Mouse (Mus musculus): ENCODE results near the gene Entpd3. TPM values are rescaled to one million over a fixed set of nuclear protein-coding genes. Genes with fewer than 3 reads are reported as not detected.
"Not testable (repeated sequence)": the region's sequence is repeated elsewhere in the genome, so short reads cannot be mapped to it uniquely, and the experiment has no call there.

Entpd3 gene
- polyA plus RNA-seq, 1 experiment from 2014 or later = 0.17 TPM

- no peak overlapping the region for H3K4me3 ChIP-seq (ENCODE audit: low read length)
- 78% methylated on average over 17 of the region's 17 CpGs for WGBS
These were observed 10.7 kb upstream of the Entpd3 start for GRCm38 (mm10) chr9:120528815-120529510.

GRCm38 (mm10) chr9:120530471-120530870, 9.1 kb upstream of the Entpd3 start:
- H3K27ac ChIP-seq (ENCODE audit: low read length) = no peak overlapping the region
- no peak overlapping the region for H3K4me2 ChIP-seq (ENCODE audit: low read depth, low read length)
- 0 out of 2 replicates have a peak, but pooled peaks cover 3% of the 10 kb centered on the region for H3K9me3 ChIP-seq (replicated peaks; ENCODE audit: control insufficient read depth, low read length)
- H3K9ac ChIP-seq (ENCODE audit: low read length) = no peak overlapping the region
- 79% methylated on average over 5 of the region's 5 CpGs for WGBS
- no peak overlapping the region for H3K4me3 ChIP-seq (ENCODE audit: low read length)
- no peaks in the 10 kb centered on the region for H3K36me3 ChIP-seq (ENCODE audit: control insufficient read depth, insufficient read depth)
- no peaks in the 10 kb centered on the region for H3K4me1 ChIP-seq (ENCODE audit: control insufficient read depth, insufficient read depth, low read length)
- no peak for ATAC-seq (replicated peaks; ENCODE audit: extremely low read depth, insufficient read depth, low FRiP score)
- H3K27me3 ChIP-seq (ENCODE audit: control insufficient read depth, insufficient read depth, low read length) = no peaks in the 10 kb centered on the region

More at GRCm38 (mm10) chr9:120528815-120529510, 10.7 kb upstream of the Entpd3 start:
- Histone ChIP-seq H3K9ac (ENCODE audit: low read length) (no peak overlapping the region), H3K27ac (ENCODE audit: low read length) (no peak overlapping the region), H3K27me3 (ENCODE audit: control insufficient read depth, insufficient read depth, low read length) (no peaks in the 10 kb centered on the region), H3K9me3 (replicated peaks; ENCODE audit: control insufficient read depth, low read length) (0 out of 2 replicates have a peak, but pooled peaks cover 3% of the 10 kb centered on the region), H3K4me1 (ENCODE audit: control insufficient read depth, insufficient read depth, low read length) (no peaks in the 10 kb centered on the region), H3K4me2 (ENCODE audit: low read depth, low read length) (no peak overlapping the region), H3K36me3 (ENCODE audit: control insufficient read depth, insufficient read depth) (no peaks in the 10 kb centered on the region)
- no peak for ATAC-seq (replicated peaks; ENCODE audit: extremely low read depth, insufficient read depth, low FRiP score)

- no peak overlapping the region for H3K4me3 ChIP-seq (ENCODE audit: low read length)
- no peaks in the 10 kb centered on the region for H3K36me3 ChIP-seq (ENCODE audit: control insufficient read depth, insufficient read depth)
- H3K9me3 ChIP-seq (replicated peaks; ENCODE audit: control insufficient read depth, low read length) = 0 out of 2 replicates have a peak, but pooled peaks cover 3% of the 10 kb centered on the region
- H3K4me1 ChIP-seq (ENCODE audit: control insufficient read depth, insufficient read depth, low read length) = no peaks in the 10 kb centered on the region
- no peak for ATAC-seq (replicated peaks; ENCODE audit: extremely low read depth, insufficient read depth, low FRiP score)
- WGBS = 84% methylated on average over 6 of the region's 6 CpGs
- H3K27me3 ChIP-seq (ENCODE audit: control insufficient read depth, insufficient read depth, low read length) = no peaks in the 10 kb centered on the region
- H3K27ac ChIP-seq (ENCODE audit: low read length) = no peak overlapping the region
- no peak overlapping the region for H3K4me2 ChIP-seq (ENCODE audit: low read depth, low read length)
- H3K9ac ChIP-seq (ENCODE audit: low read length) = no peak overlapping the region
These were observed 7.6 kb upstream of the Entpd3 start for GRCm38 (mm10) chr9:120532062-120532461.

- 0 out of 2 replicates have a peak, but pooled peaks cover 3% of the 10 kb centered on the region for H3K9me3 ChIP-seq (replicated peaks; ENCODE audit: control insufficient read depth, low read length)
- H3K27ac ChIP-seq (ENCODE audit: low read length) = no peak overlapping the region
- WGBS = 76% methylated on average over 6 of the region's 6 CpGs
- no peak overlapping the region for H3K4me3 ChIP-seq (ENCODE audit: low read length)
- no peak overlapping the region for H3K4me2 ChIP-seq (ENCODE audit: low read depth, low read length)
- H3K36me3 ChIP-seq (ENCODE audit: control insufficient read depth, insufficient read depth) = no peaks in the 10 kb centered on the region
- no peak for ATAC-seq (replicated peaks; ENCODE audit: extremely low read depth, insufficient read depth, low FRiP score)
- H3K4me1 ChIP-seq (ENCODE audit: control insufficient read depth, insufficient read depth, low read length) = no peaks in the 10 kb centered on the region
- H3K27me3 ChIP-seq (ENCODE audit: control insufficient read depth, insufficient read depth, low read length) = no peaks in the 10 kb centered on the region
- H3K9ac ChIP-seq (ENCODE audit: low read length) = no peak overlapping the region
These were observed 6.9 kb upstream of the Entpd3 start for GRCm38 (mm10) chr9:120532691-120533090.

GRCm38 (mm10) chr9:120533446-120533950, 6.1 kb upstream of the Entpd3 start:
- H3K27ac ChIP-seq (ENCODE audit: low read length); H3K9me3 ChIP-seq (replicated peaks; ENCODE audit: control insufficient read depth, low read length); H3K36me3 ChIP-seq (ENCODE audit: control insufficient read depth, insufficient read depth); H3K4me3 ChIP-seq (ENCODE audit: low read length); ATAC-seq (replicated peaks; ENCODE audit: extremely low read depth, insufficient read depth, low FRiP score); H3K4me2 ChIP-seq (ENCODE audit: low read depth, low read length); H3K27me3 ChIP-seq (ENCODE audit: control insufficient read depth, insufficient read depth, low read length); H3K4me1 ChIP-seq (ENCODE audit: control insufficient read depth, insufficient read depth, low read length); H3K9ac ChIP-seq (ENCODE audit: low read length): not testable (repeated sequence)
- WGBS = 89% methylated on average over 8 of the region's 8 CpGs

- H3K4me2 ChIP-seq (ENCODE audit: low read depth, low read length) = no peak overlapping the region
- 0% methylated on average over 1 of the region's 2 CpGs for WGBS
- no peaks in the 10 kb centered on the region for H3K36me3 ChIP-seq (ENCODE audit: control insufficient read depth, insufficient read depth)
- H3K27me3 ChIP-seq (ENCODE audit: control insufficient read depth, insufficient read depth, low read length) = peaks cover 22% of the 10 kb centered on the region
- no peak overlapping the region for H3K9ac ChIP-seq (ENCODE audit: low read length)
- no peak overlapping the region for H3K4me3 ChIP-seq (ENCODE audit: low read length)
- peaks cover 5% of the 10 kb centered on the region; the same call in 1 of the 2 replicates for H3K4me1 ChIP-seq (ENCODE audit: control insufficient read depth, insufficient read depth, low read length)
- no peak for ATAC-seq (replicated peaks; ENCODE audit: extremely low read depth, insufficient read depth, low FRiP score)
- no peak overlapping the region for H3K27ac ChIP-seq (ENCODE audit: low read length)
- no peaks in the 10 kb centered on the region for H3K9me3 ChIP-seq (replicated peaks; ENCODE audit: control insufficient read depth, low read length)
These were observed 1.8 kb downstream of the Entpd3 start for GRCm38 (mm10) chr9:120541411-120541810.

- Histone ChIP-seq H3K4me2 (ENCODE audit: low read depth, low read length) (no peak overlapping the region), H3K4me1 (ENCODE audit: control insufficient read depth, insufficient read depth, low read length) (peaks cover 5% of the 10 kb centered on the region; the same call in 1 of the 2 replicates), H3K27me3 (ENCODE audit: control insufficient read depth, insufficient read depth, low read length) (peaks cover 22% of the 10 kb centered on the region), H3K27ac (ENCODE audit: low read length) (no peak overlapping the region), H3K9me3 (replicated peaks; ENCODE audit: control insufficient read depth, low read length) (no peaks in the 10 kb centered on the region), H3K4me3 (ENCODE audit: low read length) (no peak overlapping the region), H3K9ac (ENCODE audit: low read length) (no peak overlapping the region), H3K36me3 (ENCODE audit: control insufficient read depth, insufficient read depth) (no peaks in the 10 kb centered on the region)
- no peak for ATAC-seq (replicated peaks; ENCODE audit: extremely low read depth, insufficient read depth, low FRiP score)
- 38% methylated on average over 6 of the region's 6 CpGs for WGBS
These were observed 2.6 kb downstream of the Entpd3 start for GRCm38 (mm10) chr9:120542241-120542640.

- Histone ChIP-seq H3K4me3 (ENCODE audit: low read length) (no peak overlapping the region), H3K9me3 (replicated peaks; ENCODE audit: control insufficient read depth, low read length) (no peaks in the 10 kb centered on the region), H3K27me3 (ENCODE audit: control insufficient read depth, insufficient read depth, low read length) (peaks cover 10% of the 10 kb centered on the region), H3K4me2 (ENCODE audit: low read depth, low read length) (no peak overlapping the region), H3K9ac (ENCODE audit: low read length) (no peak overlapping the region), H3K27ac (ENCODE audit: low read length) (no peak overlapping the region), H3K36me3 (ENCODE audit: control insufficient read depth, insufficient read depth) (no peaks in the 10 kb centered on the region), H3K4me1 (ENCODE audit: control insufficient read depth, insufficient read depth, low read length) (no peaks in the 10 kb centered on the region)
- 76% methylated on average over 2 of the region's 2 CpGs for WGBS
- ATAC-seq (replicated peaks; ENCODE audit: extremely low read depth, insufficient read depth, low FRiP score) = no peak
These were observed 6.4 kb downstream of the Entpd3 start for GRCm38 (mm10) chr9:120545994-120546393.

- ATAC-seq (replicated peaks; ENCODE audit: extremely low read depth, insufficient read depth, low FRiP score) = no peak
- no peak overlapping the region for H3K9ac ChIP-seq (ENCODE audit: low read length)
- H3K27me3 ChIP-seq (ENCODE audit: control insufficient read depth, insufficient read depth, low read length) = peaks cover 7% of the 10 kb centered on the region
- H3K36me3 ChIP-seq (ENCODE audit: control insufficient read depth, insufficient read depth) = no peaks in the 10 kb centered on the region
- no peaks in the 10 kb centered on the region for H3K4me1 ChIP-seq (ENCODE audit: control insufficient read depth, insufficient read depth, low read length)
- H3K27ac ChIP-seq (ENCODE audit: low read length) = no peak overlapping the region
- WGBS = 90% methylated on average over 9 of the region's 9 CpGs
- H3K9me3 ChIP-seq (replicated peaks; ENCODE audit: control insufficient read depth, low read length) = no peaks in the 10 kb centered on the region
- H3K4me2 ChIP-seq (ENCODE audit: low read depth, low read length) = no peak overlapping the region
- H3K4me3 ChIP-seq (ENCODE audit: low read length) = no peak overlapping the region
These were observed 6.9 kb downstream of the Entpd3 start for GRCm38 (mm10) chr9:120546482-120546881.
